Mouse (Mus musculus) kidney, embryonic 14.5 days (tissue): ENCODE data around the gene Mif. TPM values are rescaled to one million over a fixed set of nuclear protein-coding genes. Genes with fewer than 3 reads are reported as not detected.

Source experiments
- ATAC-seq: fragments of 200-750 bp; cut with Nextera tagmentation; 2 replicates; pipeline ENCODE4 v1.8.0; 2017; ENCODE audit warnings: moderate number of reproducible peaks, mild to moderate bottlenecking, moderate TSS enrichment, moderate library complexity; ENCODE audit not compliant: low FRiP score, low TSS enrichment
- H3K27ac ChIP-seq: fragments of 300-500 bp; sonication (generic); 2 replicates; pipeline ENCODE4 v1.5.1; 2014; ENCODE audit warnings: low read depth, mild to moderate bottlenecking, low read length, moderate library complexity, mixed read lengths
- H3K27me3 ChIP-seq: fragments of 300-500 bp; sonication (generic); 2 replicates; pipeline ENCODE4 v1.6.1; 2014; ENCODE audit warnings: mild to moderate bottlenecking, low read length; ENCODE audit not compliant: control insufficient read depth, insufficient read depth
- H3K36me3 ChIP-seq: fragments of 300-500 bp; sonication (generic); 2 replicates; pipeline ENCODE4 v1.6.1; 2014; ENCODE audit warnings: low read length, mixed read lengths; ENCODE audit not compliant: control insufficient read depth, insufficient read depth
- H3K4me1 ChIP-seq: fragments of 300-500 bp; sonication (generic); 2 replicates; pipeline ENCODE4 v1.6.1; 2014; ENCODE audit warnings: low read length, mixed read lengths; ENCODE audit not compliant: control insufficient read depth, insufficient read depth
- H3K4me2 ChIP-seq: fragments of 300-500 bp; sonication (generic); replicated peaks from 2 replicates; pipeline ENCODE4 v1.6.1; 2014; ENCODE audit warnings: low read depth, mild to moderate bottlenecking, low read length
- H3K4me3 ChIP-seq: fragments of 300-500 bp; sonication (generic); 2 replicates; pipeline ENCODE4 v1.5.1; 2014; ENCODE audit warnings: mild to moderate bottlenecking, low read length
- H3K9ac ChIP-seq: fragments of 300-500 bp; sonication (generic); 2 replicates; pipeline ENCODE4 v1.6.1; 2014; ENCODE audit warnings: low read depth, mild to moderate bottlenecking, low read length, moderate library complexity
- H3K9me3 ChIP-seq: fragments of 300-500 bp; sonication (generic); 2 replicates; pipeline ENCODE4 v1.6.1; 2016; ENCODE audit warnings: low read length; ENCODE audit not compliant: control insufficient read depth
- whole genome bisulfite sequencing: fragments of 180-500 bp; shearing (Covaris S2); extraction: QIAGEN DNeasy Blood & Tissue Kit; methylation state at CpG from one replicate; pipeline ENCODE4 v1.1.7; 2014; 5-methylcytosine and 5-hydroxymethylcytosine counted together
- polyA plus RNA-seq: library from polyadenylated mRNA; unstranded; fragments of >200 nt; fragmentation: Nextera tagmentation; extraction: Ambion mirVana; gene quantifications from 2 replicates; pipeline ENCODE4 v1.2.1, GENCODE M21; 2014

The Mif gene
- polyA plus RNA-seq, 1 experiment from 2014 or later = 2,350 TPM

DNA sequence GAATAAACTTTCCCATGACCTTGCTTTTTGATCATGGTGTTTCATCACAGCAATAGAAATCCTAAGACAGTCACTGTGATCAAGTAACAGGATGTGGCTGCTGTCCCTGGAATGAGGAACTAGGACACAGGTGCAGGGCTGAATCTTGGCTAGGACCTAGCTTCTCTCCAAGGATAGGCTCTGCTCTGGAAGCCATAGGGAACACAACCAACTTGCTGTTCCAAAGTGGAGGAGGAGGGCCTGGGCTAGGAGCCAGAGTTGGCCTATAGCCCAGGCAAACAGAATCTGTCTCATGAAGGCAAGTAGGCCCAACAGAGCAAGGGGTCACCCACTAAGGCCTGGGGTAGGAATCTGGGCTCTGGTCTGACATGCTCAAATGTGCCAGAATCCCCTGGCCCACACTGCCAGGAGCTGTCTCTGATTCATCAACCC lies 31.5 kb downstream of the Mif start:
- Histone ChIP-seq H3K27ac (no peak overlapping the region), H3K9ac (no peak overlapping the region), H3K36me3 (no peaks in the 10 kb centered on the region), H3K4me1 (peaks cover 3% of the 10 kb centered on the region; the same call in 1 of the 2 replicates), H3K27me3 (no peaks in the 10 kb centered on the region), H3K4me2 (no peak overlapping the region), H3K9me3 (no peaks in the 10 kb centered on the region), H3K4me3 (no peak overlapping the region)
- ATAC-seq = no peak

DNA sequence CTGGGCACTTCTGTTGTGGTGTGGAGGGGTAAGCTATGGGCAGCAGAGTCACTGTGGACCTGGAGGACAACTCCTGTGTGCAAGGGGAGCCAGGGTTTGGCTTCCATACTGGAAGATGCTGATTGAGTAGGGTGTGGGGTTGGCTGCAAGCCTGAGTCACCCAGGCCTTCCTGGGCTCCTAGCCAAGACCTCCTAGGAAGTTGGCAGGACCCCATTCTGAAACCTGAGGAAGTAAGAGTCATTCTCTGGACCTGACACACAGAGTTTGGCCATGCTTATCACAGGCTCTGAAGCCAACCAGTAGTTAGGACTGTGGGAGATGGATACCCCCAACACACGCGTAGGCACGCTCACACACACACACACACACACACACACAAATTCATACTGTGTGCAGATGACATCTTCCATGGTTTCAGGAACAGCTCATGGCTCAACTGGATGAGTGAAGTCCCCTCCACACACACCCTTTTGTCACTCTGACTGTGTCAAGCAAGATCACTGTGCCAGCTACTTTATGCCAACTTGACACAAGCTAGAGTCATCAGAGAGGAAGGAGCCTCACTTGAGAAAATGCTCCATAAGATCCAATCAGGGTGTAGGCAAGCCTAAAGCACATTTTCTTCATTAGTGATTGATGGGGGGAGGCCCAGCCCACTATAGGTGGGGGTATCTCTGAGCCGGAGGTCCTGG lies 32.2 kb downstream of the Mif start:
- no peaks in the 10 kb centered on the region for H3K36me3 ChIP-seq
- no peak for ATAC-seq
- no peak overlapping the region for H3K9ac ChIP-seq
- H3K4me2 ChIP-seq = no peak overlapping the region
- WGBS = 92% methylated on average over 4 of the region's 4 CpGs
- no peak overlapping the region for H3K4me3 ChIP-seq
- H3K9me3 ChIP-seq = peaks cover 4% of the 10 kb centered on the region; the same call in 1 of the 2 replicates
- H3K27me3 ChIP-seq = no peaks in the 10 kb centered on the region
- no peak overlapping the region for H3K27ac ChIP-seq
- no peaks in the 10 kb centered on the region for H3K4me1 ChIP-seq

DNA sequence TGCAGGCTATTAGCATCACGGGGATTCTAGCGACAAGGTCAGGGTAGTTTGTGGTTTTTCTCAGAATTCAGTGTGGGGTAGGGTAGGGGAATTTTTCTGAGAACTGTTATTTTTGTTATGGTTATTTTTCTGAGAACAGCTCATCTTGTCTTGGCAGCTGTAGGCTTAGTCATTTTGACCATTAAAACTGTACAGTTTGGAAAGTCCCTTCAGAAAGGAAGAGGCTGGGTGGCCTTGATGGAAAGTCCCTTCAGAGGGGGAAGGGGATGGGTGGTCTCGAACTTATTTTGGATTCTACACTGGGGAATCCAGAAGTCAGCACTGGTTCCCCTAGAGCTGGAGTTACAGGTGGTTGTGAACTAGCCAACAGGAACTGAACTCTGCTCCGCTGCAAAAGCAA lies 35.5 kb downstream of the Mif start:
- H3K36me3 ChIP-seq = no peaks in the 10 kb centered on the region
- no peak overlapping the region for H3K27ac ChIP-seq
- H3K4me1 ChIP-seq = no peaks in the 10 kb centered on the region
- 89% methylated on average over 4 of the region's 4 CpGs for WGBS
- H3K9me3 ChIP-seq = peaks cover 4% of the 10 kb centered on the region; the same call in 1 of the 2 replicates
- no peak for ATAC-seq
- no peak overlapping the region for H3K9ac ChIP-seq
- no peak overlapping the region for H3K4me3 ChIP-seq
- H3K27me3 ChIP-seq = no peaks in the 10 kb centered on the region
- H3K4me2 ChIP-seq = no peak overlapping the region

DNA sequence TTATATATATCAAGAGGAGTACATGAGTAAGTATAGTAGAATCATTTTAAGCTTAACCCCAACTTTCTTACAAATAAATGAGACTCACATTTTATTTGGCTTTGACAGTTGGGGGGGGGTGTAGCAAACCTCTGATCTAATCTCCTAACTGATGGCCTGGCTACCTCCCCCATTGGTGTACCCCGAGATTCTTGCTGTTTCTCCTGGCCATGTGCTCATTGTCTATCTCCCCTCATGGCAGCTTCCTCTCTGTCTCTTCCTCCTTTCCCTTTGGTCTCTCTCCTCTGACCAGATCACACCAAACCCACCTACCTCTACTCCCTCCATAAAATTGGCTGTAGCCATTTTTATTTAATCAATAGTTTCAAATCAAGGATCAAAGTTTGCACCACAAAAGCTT lies 36.3 kb downstream of the Mif start:
- no peak overlapping the region for H3K27ac ChIP-seq
- H3K9me3 ChIP-seq = peaks cover 4% of the 10 kb centered on the region; the same call in 1 of the 2 replicates
- no peaks in the 10 kb centered on the region for H3K27me3 ChIP-seq
- no peak overlapping the region for H3K4me3 ChIP-seq
- WGBS = 79% methylated on average over 1 of the region's 1 CpGs
- H3K4me1 ChIP-seq = no peaks in the 10 kb centered on the region
- H3K36me3 ChIP-seq = no peaks in the 10 kb centered on the region
- ATAC-seq = no peak
- no peak overlapping the region for H3K9ac ChIP-seq
- H3K4me2 ChIP-seq = no peak overlapping the region

DNA sequence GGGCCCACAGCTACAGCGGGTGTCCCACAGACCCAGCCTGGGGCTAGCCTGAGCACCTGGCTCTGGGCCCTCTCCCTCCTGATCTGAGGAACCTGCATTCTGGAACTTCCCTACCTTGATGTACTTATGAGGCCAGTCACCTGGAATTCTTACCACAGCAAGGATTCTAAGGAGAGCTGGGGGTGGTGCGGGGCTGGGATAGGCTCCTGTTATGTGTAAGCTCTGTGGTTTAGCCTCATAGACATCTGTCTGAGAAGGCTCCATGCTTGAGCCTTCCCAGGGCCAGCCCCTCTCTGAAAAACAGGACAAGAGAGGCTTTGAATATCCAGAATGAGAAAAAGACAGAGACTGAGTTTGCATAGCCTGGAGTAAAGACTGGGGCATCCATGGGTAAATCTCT lies 37.6 kb downstream of the Mif start, which contains the start of gene Gstt4:
Gstt4 (minus strand) TSS at position 101 of the 400 bp plus-strand sequence.
- ATAC-seq = no peak
- H3K27ac ChIP-seq = no peak within 1 kb of the TSS
- H3K9me3 ChIP-seq = peaks cover 4% of the 10 kb centered on the region; the same call in 1 of the 2 replicates
- H3K27me3 ChIP-seq = no peaks in the 10 kb centered on the region
- 90% methylated on average over 2 of the region's 2 CpGs for WGBS
- no peak within 1 kb of the TSS for H3K4me3 ChIP-seq
- H3K36me3 ChIP-seq = no peaks in the 10 kb centered on the region
- H3K9ac ChIP-seq = no peak within 1 kb of the TSS
- H3K4me2 ChIP-seq = no peak within 1 kb of the TSS
- H3K4me1 ChIP-seq = no peaks in the 10 kb centered on the region

DNA sequence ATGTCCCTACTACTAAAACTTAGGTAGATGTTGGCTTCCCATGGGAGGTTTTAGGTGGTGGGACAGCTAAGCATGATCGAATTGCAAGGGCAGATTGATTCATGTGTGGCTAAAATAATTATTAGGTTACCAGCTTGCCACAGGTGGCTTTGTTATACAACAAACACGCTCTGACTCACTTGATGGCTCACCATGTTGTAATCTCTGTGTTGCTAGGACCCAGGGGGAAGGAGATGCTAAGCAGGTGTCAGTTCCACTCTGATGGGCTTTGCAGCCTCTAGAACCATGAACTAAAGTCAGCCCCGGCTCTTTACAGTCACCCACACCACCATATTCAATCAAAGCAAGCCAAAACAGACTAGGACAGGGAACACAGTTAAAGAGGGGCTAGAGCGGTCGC lies 40.2 kb downstream of the Mif start:
- Histone ChIP-seq H3K4me3 (no peak overlapping the region), H3K4me1 (no peaks in the 10 kb centered on the region), H3K27me3 (no peaks in the 10 kb centered on the region), H3K9ac (no peak overlapping the region), H3K36me3 (no peaks in the 10 kb centered on the region), H3K9me3 (peaks cover 4% of the 10 kb centered on the region; the same call in 1 of the 2 replicates), H3K27ac (no peak overlapping the region), H3K4me2 (no peak overlapping the region)
- ATAC-seq = no peak
- WGBS = 79% methylated on average over 5 of the region's 5 CpGs

DNA sequence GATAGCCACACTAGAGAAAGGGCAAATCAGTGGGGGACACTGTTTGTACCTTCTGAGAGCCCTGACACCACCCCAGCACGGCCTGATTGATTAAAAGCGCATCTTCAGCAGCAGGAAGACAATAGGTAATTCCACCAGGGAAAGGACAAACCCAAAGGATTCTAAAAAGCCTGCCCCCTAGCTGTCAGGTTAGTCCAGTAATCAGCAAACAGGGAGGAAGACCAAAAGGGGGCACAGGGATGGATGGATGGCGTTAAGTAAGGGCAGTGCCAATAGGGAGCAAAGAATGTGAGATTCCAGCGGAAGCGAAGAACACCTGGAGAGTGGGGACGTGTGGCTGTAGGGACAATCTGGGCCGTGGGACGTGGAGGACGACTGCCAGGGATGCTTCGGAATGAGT lies 41.4 kb downstream of the Mif start:
- H3K4me3 ChIP-seq = no peak overlapping the region
- peaks cover 4% of the 10 kb centered on the region; the same call in 1 of the 2 replicates for H3K9me3 ChIP-seq
- H3K27me3 ChIP-seq = no peaks in the 10 kb centered on the region
- ATAC-seq = no peak
- H3K9ac ChIP-seq = no peak overlapping the region
- WGBS = 64% methylated on average over 10 of the region's 10 CpGs
- H3K4me2 ChIP-seq = no peak overlapping the region
- no peak overlapping the region for H3K27ac ChIP-seq
- H3K36me3 ChIP-seq = no peaks in the 10 kb centered on the region
- H3K4me1 ChIP-seq = no peaks in the 10 kb centered on the region

Other genes with a start within 250 kb of the Mif start
- 4.2 and 9.2 TPM in 2 replicates for gene Susd2, start 216.2 kb downstream of the Mif start, polyA plus RNA-seq
- 32.3 and 37.7 TPM in 2 replicates for gene Cabin1, start 95.9 kb downstream of the Mif start, polyA plus RNA-seq
- 75.7 and 90.4 TPM in 2 replicates for gene Ddt, start 86.8 kb downstream of the Mif start, polyA plus RNA-seq
- gene Gm20441, start 79.3 kb downstream of the Mif start, polyA plus RNA-seq = not detected in 2 replicates
- 29.7 and 43.4 TPM in 2 replicates for gene Gstt3, start 78.8 kb downstream of the Mif start, polyA plus RNA-seq
- gene Gstt1, start 61.7 kb downstream of the Mif start, polyA plus RNA-seq = 10.6 and 12.1 TPM in 2 replicates
- not detected in 2 replicates for gene Gstt4, start 37.7 kb downstream of the Mif start, polyA plus RNA-seq
- 28.2 and 29.1 TPM in 2 replicates for gene Gstt2, start 22.8 kb downstream of the Mif start, polyA plus RNA-seq
- 3.2 and 4.1 TPM in 2 replicates for gene Derl3, start 33.2 kb upstream of the Mif start, polyA plus RNA-seq
- 176 and 238 TPM in 2 replicates for gene Smarcb1, start 61.4 kb upstream of the Mif start, polyA plus RNA-seq
- gene Chchd10, start 72.9 kb upstream of the Mif start, polyA plus RNA-seq = 94.4 and 99.4 TPM in 2 replicates
- gene Mmp11, start 76.3 kb upstream of the Mif start, polyA plus RNA-seq = 43.7 and 53.9 TPM in 2 replicates
- gene Gm867, start 80.4 kb upstream of the Mif start, polyA plus RNA-seq = 0.35 TPM in 1 of 2 replicates, not detected in the other
- 1.1 and 1.4 TPM in 2 replicates for gene Vpreb3, start 82.8 kb upstream of the Mif start, polyA plus RNA-seq
- gene Gm5134, start 94.3 kb upstream of the Mif start, polyA plus RNA-seq = not detected in 2 replicates
- 16.7 and 24.9 TPM in 2 replicates for gene Zfp280b, start 172.4 kb upstream of the Mif start, polyA plus RNA-seq